Mouse (Mus musculus) cerebellum, adult 11-12 months (tissue): ENCODE data around the gene Nptxr.

Experiments
- DNase-seq: peaks from one replicate; pipeline ENCODE4 v3.0.0; 2022

The Nptxr gene

GRCm38 (mm10) chr15:79822265-79823199 lies 18.0 kb upstream of the Nptxr start:
- DNase-seq: peak; percentile 51

DNA sequence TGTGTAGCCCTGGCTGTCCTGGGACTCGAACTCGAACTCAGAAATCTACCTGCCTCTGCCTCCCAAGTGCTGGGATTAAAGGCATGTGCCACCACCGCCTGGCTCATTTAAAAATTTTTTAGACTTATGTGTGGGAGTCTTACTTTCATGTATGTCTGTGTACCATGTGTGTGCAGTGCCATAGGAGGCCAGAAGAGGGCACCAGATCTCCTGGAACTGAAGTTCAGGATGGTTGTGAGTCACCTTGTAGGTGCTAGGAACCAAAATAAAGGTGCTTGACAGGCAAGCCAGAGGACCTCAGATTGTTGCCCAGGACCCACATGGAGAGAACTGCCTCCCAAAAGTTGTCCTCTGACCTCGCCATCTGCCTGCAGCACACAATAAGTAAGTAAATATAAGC lies 13.8 kb upstream of the Nptxr start:
- peak; percentile 24 for DNase-seq

DNA sequence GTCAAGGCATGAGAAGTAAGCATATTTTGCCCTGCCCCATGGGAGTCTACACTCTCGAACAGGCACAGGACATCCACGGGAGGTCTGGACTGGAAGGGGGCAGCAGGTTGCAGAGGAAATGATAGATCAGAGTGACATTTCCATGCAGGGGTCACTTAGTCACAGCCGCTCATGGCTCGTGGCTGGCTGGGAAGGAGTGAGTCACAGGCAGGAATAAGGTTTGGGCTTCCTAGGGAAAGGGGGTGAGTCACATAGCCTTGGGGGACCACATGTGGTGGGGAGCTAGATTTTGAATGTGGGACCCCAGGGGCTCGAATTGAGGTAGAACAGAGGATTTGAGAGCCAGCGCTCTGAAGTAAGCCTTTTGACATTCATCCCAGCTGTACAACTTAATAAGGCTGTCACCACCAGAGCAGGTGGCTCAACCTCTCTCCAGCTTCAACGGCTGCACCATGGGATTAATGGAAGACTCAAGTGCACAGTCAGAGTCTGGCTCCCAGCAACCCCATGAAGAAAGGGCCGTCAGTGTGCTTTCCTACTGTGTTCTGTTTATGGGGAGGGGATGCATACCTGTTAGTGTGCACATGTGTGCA lies 9.2 kb upstream of the Nptxr start:
- DNase-seq: peak; percentile 24

DNA sequence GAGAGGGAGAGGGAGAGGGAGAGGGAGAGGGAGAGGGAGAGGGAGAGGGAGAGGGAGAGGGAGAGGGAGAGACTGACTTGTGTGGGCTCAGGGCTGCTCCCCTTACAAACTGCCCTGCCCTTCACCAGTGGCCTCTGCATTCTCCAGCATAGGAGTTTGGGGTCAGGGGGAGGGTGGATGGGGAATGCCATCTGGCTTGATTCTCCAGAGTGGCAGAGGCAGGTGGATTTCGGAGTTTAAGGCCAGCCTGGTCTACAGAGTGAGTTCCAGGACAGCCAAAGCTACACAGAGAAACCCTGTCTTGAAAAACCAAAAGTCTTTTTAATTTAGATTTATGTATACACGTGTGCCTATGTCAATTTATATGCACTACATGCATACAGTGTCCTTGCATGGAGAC lies 8.3 kb upstream of the Nptxr start:
- peak; percentile 23 for DNase-seq

- peak; percentile 79 for DNase-seq
These were observed 6.4 kb upstream of the Nptxr start for GRCm38 (mm10) chr15:79810997-79811396.

DNA sequence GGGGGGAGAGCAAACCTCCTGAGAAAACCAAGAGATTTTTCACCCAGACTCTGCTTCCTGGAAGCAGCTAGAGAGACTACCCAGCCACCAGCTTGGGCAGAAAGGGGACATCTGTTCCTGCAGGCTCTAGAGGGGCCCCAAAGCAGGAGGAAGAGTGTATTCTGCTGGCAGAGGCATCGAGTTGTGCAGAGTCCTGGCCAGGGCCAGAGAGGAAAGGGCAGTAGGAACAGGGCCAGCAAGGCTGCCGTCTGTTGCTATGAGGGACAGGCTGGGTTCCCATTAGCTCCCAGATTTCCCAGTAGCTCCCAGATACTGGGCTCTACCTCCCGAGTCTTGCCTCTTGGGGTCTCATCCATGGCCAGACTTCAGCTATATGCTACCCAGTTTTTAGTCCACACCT lies 5.5 kb upstream of the Nptxr start:
- DNase-seq: peak; percentile 95

DNA sequence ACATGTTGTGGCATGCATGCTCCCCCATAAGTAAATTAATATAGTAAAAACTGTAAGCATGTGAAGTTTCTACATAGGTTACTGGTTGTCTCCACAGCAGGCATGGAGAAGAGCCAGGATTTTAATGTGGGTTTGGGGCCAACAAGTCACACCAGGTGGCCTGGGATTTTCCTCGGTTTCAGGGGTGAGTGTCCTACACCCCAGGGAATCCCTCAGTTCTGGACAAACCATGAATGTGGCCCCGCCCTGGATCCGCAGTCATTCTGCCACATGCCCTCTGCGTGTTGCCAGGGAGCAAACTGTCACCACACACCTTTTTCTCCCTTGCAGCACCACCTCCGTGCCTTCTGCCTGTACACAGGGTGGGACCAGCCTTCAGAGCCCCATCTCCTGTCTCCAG lies 4.1 kb upstream of the Nptxr start:
- peak; percentile 78 for DNase-seq

DNA sequence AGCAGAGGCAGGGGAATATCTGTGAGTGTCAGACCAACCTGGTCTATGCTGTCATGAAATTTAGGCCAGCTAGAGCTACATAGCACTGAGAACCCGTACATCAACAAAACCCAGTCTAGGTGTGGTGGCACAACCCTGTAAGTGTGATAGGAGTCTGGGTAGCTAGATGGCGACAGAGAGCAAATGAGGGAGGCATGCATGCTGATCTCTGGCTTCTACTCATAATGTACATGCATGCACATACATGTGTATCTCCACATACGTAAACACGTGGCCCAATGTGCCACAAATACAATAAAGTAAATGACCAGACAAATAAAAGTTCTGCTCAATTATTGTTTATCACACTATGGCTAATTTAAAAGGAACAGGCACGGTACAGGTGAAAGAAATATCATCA lies 3.5 kb upstream of the Nptxr start:
- peak; percentile 75 for DNase-seq

GRCm38 (mm10) chr15:79807050-79807449 lies 2.5 kb upstream of the Nptxr start:
- peak; percentile 52 for DNase-seq

DNA sequence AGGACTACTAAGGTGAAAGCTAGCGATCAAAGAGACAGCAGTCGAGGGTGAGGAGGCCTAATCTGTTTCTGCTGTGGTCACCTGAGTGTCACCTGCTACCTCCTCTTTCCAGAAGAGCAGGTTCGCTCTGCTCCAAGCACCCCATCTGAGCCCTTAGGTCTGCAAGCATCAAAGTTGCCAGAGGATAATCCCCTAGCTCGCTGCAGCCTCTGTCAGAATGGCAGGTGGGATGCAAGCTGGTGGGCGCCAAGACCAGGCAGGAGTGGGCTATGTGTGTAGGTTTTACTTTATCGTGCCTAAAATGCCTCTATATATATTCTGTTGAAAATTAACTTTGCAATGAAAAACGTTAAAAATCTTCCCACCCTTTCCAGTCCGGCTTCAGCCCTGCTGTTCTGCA lies 680 bp upstream of the Nptxr start:
- peak; percentile 48 for DNase-seq

- DNase-seq: peak; percentile 68
These were observed 824 bp downstream of the Nptxr start for GRCm38 (mm10) chr15:79803533-79804351.

DNA sequence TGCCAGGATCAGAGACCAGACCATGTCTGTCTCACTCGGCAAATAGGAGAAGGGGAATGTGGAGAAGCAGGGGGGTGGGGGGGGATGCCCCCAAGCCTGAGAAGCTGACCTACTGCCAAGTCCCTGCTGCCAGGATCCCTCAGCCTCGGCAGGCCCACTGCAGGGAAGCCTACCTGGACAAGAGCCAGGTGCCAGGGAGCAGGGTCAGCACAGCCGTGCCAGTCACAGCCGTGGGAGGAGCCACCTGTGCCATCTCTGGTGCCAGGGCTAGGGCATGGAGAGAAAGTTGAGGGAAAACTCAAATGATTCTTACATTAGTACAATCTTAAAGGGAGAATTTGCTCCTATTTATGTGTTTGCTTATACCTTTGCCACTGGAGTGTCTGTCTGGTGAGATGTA lies 2.3 kb downstream of the Nptxr start:
- peak; percentile 85 for DNase-seq

GRCm38 (mm10) chr15:79801646-79802045 lies 2.9 kb downstream of the Nptxr start:
- peak; percentile 51 for DNase-seq

GRCm38 (mm10) chr15:79800701-79801100 lies 3.9 kb downstream of the Nptxr start:
- DNase-seq: peak; percentile 54

DNA sequence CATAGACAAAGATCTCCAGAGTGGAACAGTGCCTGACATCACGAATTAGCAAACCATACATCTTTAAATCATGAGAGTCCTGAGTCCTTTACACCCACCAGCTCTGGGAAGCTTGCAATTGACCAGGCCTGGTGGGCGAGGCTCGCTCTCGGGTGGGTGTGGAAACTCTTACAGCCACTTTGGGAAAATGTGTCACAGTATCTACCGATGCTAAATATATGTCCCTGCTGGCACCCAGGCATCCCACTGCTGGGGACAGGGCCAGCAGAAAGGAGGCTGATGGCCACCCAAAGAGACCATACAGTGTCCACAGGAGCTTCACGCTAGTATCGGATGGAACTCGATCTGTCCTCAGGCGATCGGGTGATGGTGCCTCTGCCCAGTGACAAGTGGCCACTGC lies 6.0 kb downstream of the Nptxr start:
- DNase-seq: peak; percentile 31

DNA sequence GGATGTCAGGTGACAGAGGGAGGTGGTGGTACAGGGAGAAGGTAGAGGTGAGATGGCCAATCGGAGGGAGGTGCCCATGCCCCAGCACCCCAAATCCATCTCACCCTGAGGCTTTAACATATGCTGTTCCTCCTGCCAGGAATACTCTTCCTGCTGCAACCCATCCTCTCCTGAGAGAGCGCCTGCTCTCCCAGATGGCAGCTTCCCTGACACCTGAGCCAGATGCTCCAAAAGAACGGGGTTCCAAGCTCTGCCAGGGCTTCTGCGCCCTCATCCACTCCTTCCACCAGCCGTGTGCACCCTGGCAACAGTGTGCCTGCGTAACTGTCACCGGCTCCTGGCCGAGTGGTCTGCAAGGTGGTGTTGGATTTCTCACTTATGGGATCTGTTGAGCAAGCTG lies 6.9 kb downstream of the Nptxr start:
- peak; percentile 62 for DNase-seq

DNA sequence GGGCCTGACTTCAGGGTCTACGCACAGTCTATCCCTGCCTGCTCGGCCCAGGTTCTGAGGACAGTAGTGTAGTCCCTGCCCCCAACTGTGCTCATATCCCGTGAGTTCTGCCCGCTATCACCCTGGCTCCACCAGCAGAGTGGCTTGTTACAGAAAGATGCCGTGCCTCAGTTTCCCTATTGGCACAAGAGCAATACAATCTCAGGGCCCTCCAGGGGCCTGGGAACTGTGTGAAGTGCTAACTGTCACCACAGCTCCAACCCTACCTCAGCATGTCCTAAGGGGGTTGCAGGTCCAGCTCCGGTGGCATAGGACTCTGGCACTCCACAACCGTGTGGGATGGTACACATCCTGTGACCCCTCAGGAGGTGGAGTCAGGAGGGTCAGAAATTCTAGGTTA lies 7.5 kb downstream of the Nptxr start:
- peak; percentile 53 for DNase-seq

DNA sequence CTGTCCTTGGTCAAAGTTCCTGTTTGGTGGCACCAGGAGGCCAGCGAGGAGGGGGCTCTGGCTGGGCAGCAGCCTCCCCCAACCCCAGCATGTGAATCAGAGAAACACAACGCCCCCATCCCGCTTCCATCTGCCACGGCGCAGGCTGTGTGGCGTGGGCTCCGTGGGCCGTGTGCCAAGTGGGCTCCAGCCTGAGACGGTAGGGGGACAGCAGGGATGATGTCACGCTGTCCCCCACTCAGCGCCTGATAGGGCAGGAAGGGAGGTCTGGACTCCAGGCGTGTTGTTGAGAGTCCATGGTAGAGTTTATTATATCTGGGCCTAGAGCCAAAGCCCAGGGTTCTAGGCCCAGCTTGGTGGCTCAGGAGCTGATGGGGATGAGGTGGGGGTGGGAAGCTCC lies 8.3 kb downstream of the Nptxr start:
- peak; percentile 50 for DNase-seq

GRCm38 (mm10) chr15:79794173-79794572 lies 10.4 kb downstream of the Nptxr start:
- DNase-seq: peak; percentile 38

DNA sequence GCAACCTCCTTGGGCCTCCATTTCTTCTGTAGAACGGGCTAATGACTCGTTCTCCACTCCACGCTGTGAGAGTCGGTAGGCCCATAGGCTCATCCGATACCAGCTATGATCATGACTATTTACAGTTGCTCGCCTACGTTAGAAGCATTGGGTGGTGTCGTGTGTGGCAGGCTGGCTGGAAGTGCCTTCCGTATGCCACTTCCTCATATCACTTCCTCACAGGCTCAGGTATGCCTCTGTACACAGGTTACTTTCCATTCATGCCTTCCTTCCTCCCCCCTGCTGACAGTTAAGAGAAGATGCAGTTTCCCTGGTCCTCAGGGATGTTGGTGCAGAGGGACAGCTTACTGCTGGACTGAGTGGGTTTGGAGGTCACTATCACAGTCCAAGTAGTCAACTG lies 11.5 kb downstream of the Nptxr start:
- peak; percentile 18 for DNase-seq

DNA sequence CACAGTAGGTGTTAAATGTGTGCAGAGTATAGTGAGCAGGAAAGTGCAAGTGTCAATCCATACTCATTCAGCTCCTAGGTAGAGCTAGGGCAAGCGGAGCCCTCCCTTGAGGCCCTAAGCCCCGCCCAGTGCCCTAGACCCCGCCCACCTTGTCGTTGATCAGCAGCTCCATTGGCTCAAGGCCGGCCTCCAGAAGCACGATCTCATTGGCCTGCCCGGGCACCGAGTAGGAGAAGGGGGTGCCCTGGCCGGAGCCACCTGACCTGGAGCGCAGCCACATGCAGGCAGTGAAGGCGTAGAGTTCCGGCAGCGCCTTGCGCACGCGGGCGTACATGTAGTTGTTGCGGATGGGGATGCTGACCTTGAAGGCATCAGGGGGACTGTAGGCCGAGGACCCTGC lies 12.1 kb downstream of the Nptxr start:
- DNase-seq: peak; percentile 77

- peak; percentile 42 for DNase-seq
These were observed 13.1 kb downstream of the Nptxr start for GRCm38 (mm10) chr15:79791502-79791901.

- no peak for DNase-seq
These were observed 13.7 kb downstream of the Nptxr start for GRCm38 (mm10) chr15:79790905-79791304.
